Mouse (Mus musculus) limb, embryonic 15.5 days (tissue): Measurements from ENCODE around the gene Usp43. TPM values are rescaled to one million over a fixed set of nuclear protein-coding genes. Genes with fewer than 3 reads are reported as not detected.

Experiments
- ATAC-seq: fragments of 200-750 bp; cut with Nextera tagmentation; 2 replicates; pipeline ENCODE4 v1.8.0; 2017; ENCODE audit warnings: low read depth, moderate TSS enrichment; ENCODE audit not compliant: insufficient number of reproducible peaks, low FRiP score, low TSS enrichment
- H3K27ac ChIP-seq: fragments of 300-500 bp; sonication (generic); 2 replicates; pipeline ENCODE4 v1.5.1; 2015; ENCODE audit warnings: moderate library complexity, mild to moderate bottlenecking, inconsistent platforms
- H3K27me3 ChIP-seq: fragments of 300-500 bp; sonication (generic); 2 replicates; pipeline ENCODE4 v1.6.1; 2015; ENCODE audit warnings: inconsistent platforms
- H3K36me3 ChIP-seq: fragments of 300-500 bp; sonication (generic); 2 replicates; pipeline ENCODE4 v1.6.1; 2015; ENCODE audit warnings: inconsistent platforms
- H3K4me1 ChIP-seq: fragments of 300-500 bp; sonication (generic); 2 replicates; pipeline ENCODE4 v1.6.1; 2015; ENCODE audit warnings: inconsistent platforms
- H3K4me2 ChIP-seq: fragments of 300-500 bp; sonication (generic); 2 replicates; pipeline ENCODE4 v1.6.1; 2015; ENCODE audit warnings: mild to moderate bottlenecking, inconsistent platforms
- H3K4me3 ChIP-seq: fragments of 300-500 bp; sonication (generic); 2 replicates; pipeline ENCODE4 v1.5.1; 2015; ENCODE audit warnings: mild to moderate bottlenecking, inconsistent platforms
- H3K9ac ChIP-seq: fragments of 300-500 bp; sonication (generic); 2 replicates; pipeline ENCODE4 v1.6.1; 2015; ENCODE audit warnings: inconsistent platforms
- H3K9me3 ChIP-seq: fragments of 300-500 bp; sonication (generic); 2 replicates; pipeline ENCODE4 v1.6.1; 2016; ENCODE audit warnings: inconsistent platforms
- WGBS: fragments of 180-500 bp; shearing (Covaris S2); methylation state at CpG from one replicate; pipeline ENCODE4 v1.1.7; 2015; 5-methylcytosine and 5-hydroxymethylcytosine counted together
- polyA plus RNA-seq: library from polyadenylated mRNA; unstranded; fragments of >200 nt; fragmentation: Nextera tagmentation; extraction: Ambion mirVana; gene quantifications from 2 replicates; pipeline ENCODE4 v1.2.1, GENCODE M21; 2015

Usp43 gene
- polyA plus RNA-seq, result 0.96 and 1.1 TPM in 2 replicates

- H3K4me2 ChIP-seq, result peak within 1 kb of the TSS; percentile 100
- H3K36me3 ChIP-seq, result no peaks in the 10 kb centered on the region
- H3K27ac ChIP-seq, result peak within 1 kb of the TSS; percentile 33
- H3K27me3 ChIP-seq, result peaks cover 28% of the 10 kb centered on the region
- peak within 1 kb of the TSS; percentile 50 for H3K9ac ChIP-seq
- no peak for ATAC-seq
- no peaks in the 10 kb centered on the region for H3K9me3 ChIP-seq
- H3K4me3 ChIP-seq, result peak within 1 kb of the TSS; percentile 65
- under 1% methylated on average over 79 of the region's 80 CpGs for WGBS
- H3K4me1 ChIP-seq, result peaks cover 13% of the 10 kb centered on the region
Observed at GRCm38 (mm10) chr11:67921827-67922754, at the start of gene Usp43. Usp43 (minus strand) TSS chr11:67922153.

GRCm38 (mm10) chr11:67967831-67968230, 45.9 kb upstream of the Usp43 start:
- Histone ChIP-seq H3K9ac (no peak overlapping the region), H3K36me3 (peaks cover 11% of the 10 kb centered on the region; the same call in 1 of the 2 replicates), H3K9me3 (no peaks in the 10 kb centered on the region), H3K4me3 (no peak overlapping the region), H3K4me2 (no peak overlapping the region), H3K4me1 (peaks cover 21% of the 10 kb centered on the region), H3K27ac (no peak overlapping the region), H3K27me3 (no peaks in the 10 kb centered on the region)
- WGBS, result 69% methylated on average over 11 of the region's 11 CpGs
- no peak for ATAC-seq

DNA sequence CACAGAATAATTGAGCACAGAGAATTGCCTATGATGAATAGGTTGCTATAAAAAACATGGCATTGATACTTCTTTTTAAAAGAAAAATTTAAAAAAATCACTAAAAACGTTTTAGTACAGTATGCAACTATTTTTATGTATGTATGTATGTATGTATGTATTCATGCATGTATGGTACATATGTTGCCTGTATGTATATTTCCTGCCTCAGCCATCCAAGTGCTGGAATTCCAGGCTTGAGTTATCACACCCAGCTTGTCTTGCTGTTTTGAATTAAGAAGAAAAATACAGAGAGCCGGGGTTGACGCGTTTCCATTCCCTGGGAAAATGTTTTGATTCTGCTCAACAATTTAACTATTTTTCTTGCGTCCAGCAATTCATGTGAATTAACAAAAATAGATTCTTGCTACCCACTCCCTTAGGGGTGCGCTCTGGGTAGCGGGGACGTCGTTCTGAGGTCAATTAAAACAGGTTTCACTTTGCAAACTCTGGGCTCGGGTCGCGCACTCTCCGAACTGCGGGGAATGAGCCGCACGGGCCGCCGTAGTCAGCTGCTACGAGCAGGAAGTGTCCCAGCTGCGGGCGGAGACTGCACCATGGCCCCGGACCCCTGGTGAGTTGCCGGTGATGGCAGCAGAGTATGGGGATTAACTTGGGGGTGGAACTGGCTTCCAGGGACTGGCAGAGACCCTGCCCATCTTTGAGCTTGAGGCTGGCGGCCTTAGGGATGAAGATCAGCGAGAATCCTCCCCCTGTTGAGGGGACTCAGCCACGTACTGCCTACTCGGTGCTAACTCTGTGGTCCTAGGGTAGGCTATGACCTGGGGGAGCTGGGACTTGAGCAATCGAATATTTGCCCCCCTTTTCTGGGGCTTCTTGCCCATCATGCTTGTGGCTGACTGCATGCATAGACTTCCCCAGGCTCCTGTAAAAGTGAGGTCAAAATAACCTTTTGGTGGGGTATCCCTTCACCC, 44.2 kb upstream of the Usp43 start, which contains the start of gene Stx8:
Gene Stx8, plus strand, starts transcription at position 289 of the 974 bp plus-strand sequence.
- Histone ChIP-seq H3K4me2 (peak within 1 kb of the TSS; percentile 74), H3K27ac (peak within 1 kb of the TSS; percentile 8; the same call in 1 of the 2 replicates), H3K4me3 (peak within 1 kb of the TSS; percentile 71), H3K9ac (peak within 1 kb of the TSS; percentile 67), H3K36me3 (peaks cover 8% of the 10 kb centered on the region; the same call in 1 of the 2 replicates), H3K9me3 (no peaks in the 10 kb centered on the region), H3K4me1 (peaks cover 21% of the 10 kb centered on the region), H3K27me3 (no peaks in the 10 kb centered on the region)
- WGBS, result under 1% methylated on average over 28 of the region's 28 CpGs
- peak; percentile 74 for ATAC-seq

DNA sequence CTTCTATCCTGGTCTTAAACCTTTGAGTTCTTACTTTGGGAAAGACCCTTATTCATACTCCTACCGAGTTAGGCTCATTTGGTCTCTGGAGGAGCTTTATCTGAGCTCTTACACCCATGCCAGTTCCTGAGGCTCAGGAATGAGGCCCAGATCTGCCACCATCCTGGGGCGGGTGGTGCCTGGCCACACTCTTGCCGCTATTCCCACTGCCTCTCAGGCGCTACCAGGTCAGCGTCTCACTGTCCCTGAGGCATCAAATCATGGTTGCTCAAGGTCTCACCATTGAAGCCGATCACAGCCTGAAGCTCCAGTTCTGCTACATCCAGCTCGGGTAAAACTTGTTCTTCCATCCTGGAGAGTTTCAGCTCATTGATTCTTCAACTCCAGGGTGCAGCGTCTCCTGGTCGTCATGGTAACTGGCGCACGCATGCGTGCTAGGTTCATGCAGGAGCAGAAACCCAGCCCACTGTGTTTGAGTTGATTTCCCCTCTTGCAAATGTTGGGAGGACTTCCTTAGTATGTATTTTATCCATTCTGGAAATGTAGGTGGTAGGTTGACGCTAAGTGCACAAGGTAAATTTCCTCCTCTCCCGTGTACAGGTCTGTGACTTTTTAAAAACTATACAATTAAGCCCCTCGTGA, 43.4 kb upstream of the Usp43 start, which contains the start of gene Cfap52:
Gene Cfap52, minus strand, starts transcription at position 410 of the 642 bp plus-strand sequence.
- H3K27me3 ChIP-seq, result no peaks in the 10 kb centered on the region
- no peak for ATAC-seq
- peak within 1 kb of the TSS; percentile 71 for H3K4me3 ChIP-seq
- H3K9me3 ChIP-seq, result no peaks in the 10 kb centered on the region
- H3K4me2 ChIP-seq, result peak within 1 kb of the TSS; percentile 74
- H3K36me3 ChIP-seq, result peaks cover 5% of the 10 kb centered on the region; the same call in 1 of the 2 replicates
- WGBS, result 10% methylated on average over 15 of the region's 15 CpGs
- H3K4me1 ChIP-seq, result peaks cover 21% of the 10 kb centered on the region
- H3K27ac ChIP-seq, result peak within 1 kb of the TSS; percentile 8; the same call in 1 of the 2 replicates
- peak within 1 kb of the TSS; percentile 67 for H3K9ac ChIP-seq

DNA sequence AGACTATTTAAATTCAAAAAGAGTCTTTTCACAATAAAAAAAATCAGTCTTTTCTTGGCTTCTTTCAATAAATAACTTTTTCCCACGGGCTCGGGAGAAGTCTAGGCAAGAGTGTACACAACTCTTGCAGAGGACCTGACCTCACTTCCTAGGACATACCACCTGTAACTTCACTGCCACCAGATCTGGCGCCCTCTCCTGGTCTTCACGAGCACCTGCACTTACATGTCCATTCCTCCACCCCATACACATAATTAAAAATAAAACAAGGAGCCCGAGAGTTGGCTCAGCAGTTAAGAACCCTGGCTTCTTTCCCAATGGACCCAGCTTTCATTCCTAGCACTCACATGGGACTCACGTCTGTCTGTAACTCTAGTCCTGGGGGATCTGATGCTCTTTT, 42.2 kb upstream of the Usp43 start:
- no peak overlapping the region for H3K9ac ChIP-seq
- H3K4me3 ChIP-seq, result no peak overlapping the region
- no peaks in the 10 kb centered on the region for H3K36me3 ChIP-seq
- ATAC-seq, result no peak
- peaks cover 21% of the 10 kb centered on the region for H3K4me1 ChIP-seq
- no peak overlapping the region for H3K27ac ChIP-seq
- no peaks in the 10 kb centered on the region for H3K27me3 ChIP-seq
- 73% methylated on average over 6 of the region's 6 CpGs for WGBS
- no peak overlapping the region for H3K4me2 ChIP-seq
- H3K9me3 ChIP-seq, result no peaks in the 10 kb centered on the region

DNA sequence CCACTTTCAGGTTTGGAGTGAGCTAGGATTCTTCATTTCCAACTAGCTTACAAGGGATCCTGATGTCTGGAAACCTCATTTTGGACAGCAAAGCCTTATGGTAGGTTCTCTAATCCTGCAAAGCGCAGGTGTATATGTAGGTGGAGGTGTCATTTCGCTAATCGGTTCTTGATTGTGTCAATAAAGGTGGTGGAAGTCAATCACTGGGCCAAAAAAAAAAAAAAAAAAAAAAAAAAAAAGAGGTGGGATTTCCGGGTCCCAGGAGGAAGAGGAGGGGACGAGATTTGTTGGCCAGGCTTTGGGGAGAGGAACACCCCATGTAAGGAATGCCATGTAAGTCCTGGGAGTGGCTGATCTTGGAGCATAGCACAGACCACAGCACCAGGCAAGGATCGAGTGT, 32.5 kb upstream of the Usp43 start:
- Histone ChIP-seq H3K9me3 (no peaks in the 10 kb centered on the region), H3K4me1 (no peaks in the 10 kb centered on the region), H3K27me3 (no peaks in the 10 kb centered on the region), H3K4me2 (no peak overlapping the region), H3K27ac (no peak overlapping the region), H3K4me3 (no peak overlapping the region), H3K9ac (no peak overlapping the region), H3K36me3 (no peaks in the 10 kb centered on the region)
- no peak for ATAC-seq
- 80% methylated on average over 6 of the region's 6 CpGs for WGBS

DNA sequence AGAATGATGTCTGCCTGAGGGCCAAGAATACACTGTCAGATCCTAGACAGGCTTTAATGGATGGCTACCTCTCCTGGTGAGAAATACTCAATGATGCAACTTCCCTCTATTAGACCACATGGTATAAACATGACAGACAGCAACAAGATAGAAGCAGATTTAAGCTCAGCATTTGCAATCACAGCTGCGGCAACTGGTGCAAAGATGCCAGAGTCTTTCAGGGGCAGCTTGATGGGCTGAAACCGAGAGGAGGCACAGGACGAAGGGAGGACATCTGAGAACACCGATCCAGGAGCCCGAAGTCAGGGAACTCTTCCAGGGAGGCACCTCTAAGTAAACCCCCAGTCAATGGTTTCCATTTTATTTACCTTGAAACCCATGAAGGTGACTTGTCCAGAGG, 31.7 kb upstream of the Usp43 start:
- ATAC-seq, result no peak
- 75% methylated on average over 5 of the region's 5 CpGs for WGBS
- H3K9ac ChIP-seq, result no peak overlapping the region
- H3K27ac ChIP-seq, result no peak overlapping the region
- no peaks in the 10 kb centered on the region for H3K36me3 ChIP-seq
- H3K4me2 ChIP-seq, result no peak overlapping the region
- no peak overlapping the region for H3K4me3 ChIP-seq
- no peaks in the 10 kb centered on the region for H3K27me3 ChIP-seq
- no peaks in the 10 kb centered on the region for H3K9me3 ChIP-seq
- no peaks in the 10 kb centered on the region for H3K4me1 ChIP-seq

GRCm38 (mm10) chr11:67949475-67949874, 27.5 kb upstream of the Usp43 start:
- ATAC-seq, result no peak

DNA sequence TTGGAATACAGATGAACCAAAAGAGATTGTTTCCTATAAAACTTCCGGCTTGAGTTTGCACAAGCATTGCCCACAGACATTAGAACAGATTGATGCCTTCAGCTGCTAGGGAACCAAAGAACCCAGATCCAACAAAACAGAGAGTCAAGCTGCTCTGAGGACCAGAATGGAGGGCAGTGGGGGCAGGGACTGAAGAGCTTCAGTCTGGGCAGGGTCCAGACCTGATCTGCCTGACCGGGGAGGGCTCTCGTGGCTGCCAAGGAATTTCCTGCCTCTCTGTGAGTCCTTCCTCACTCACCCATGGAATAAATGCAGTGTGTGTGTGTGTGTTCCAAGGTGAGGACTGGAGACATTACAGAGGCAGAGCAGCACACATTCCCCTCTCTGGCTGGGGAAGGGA, 26.3 kb upstream of the Usp43 start:
- Histone ChIP-seq H3K27ac (no peak overlapping the region), H3K4me1 (no peaks in the 10 kb centered on the region), H3K4me3 (no peak overlapping the region), H3K9ac (no peak overlapping the region), H3K36me3 (no peaks in the 10 kb centered on the region), H3K4me2 (no peak overlapping the region), H3K27me3 (no peaks in the 10 kb centered on the region), H3K9me3 (no peaks in the 10 kb centered on the region)
- WGBS, result 39% methylated on average over 3 of the region's 3 CpGs
- ATAC-seq, result no peak

More at GRCm38 (mm10) chr11:67949475-67949874, 27.5 kb upstream of the Usp43 start:
- Histone ChIP-seq H3K4me2 (no peak overlapping the region), H3K4me1 (no peaks in the 10 kb centered on the region), H3K27ac (no peak overlapping the region), H3K9me3 (no peaks in the 10 kb centered on the region), H3K27me3 (no peaks in the 10 kb centered on the region), H3K9ac (no peak overlapping the region), H3K36me3 (no peaks in the 10 kb centered on the region), H3K4me3 (no peak overlapping the region)
- 83% methylated on average over 9 of the region's 9 CpGs for WGBS

- Histone ChIP-seq H3K27ac (no peak overlapping the region), H3K4me1 (no peaks in the 10 kb centered on the region), H3K9ac (no peak overlapping the region), H3K4me3 (no peak overlapping the region), H3K36me3 (no peaks in the 10 kb centered on the region), H3K27me3 (no peaks in the 10 kb centered on the region), H3K4me2 (no peak overlapping the region), H3K9me3 (no peaks in the 10 kb centered on the region)
- no peak for ATAC-seq
- 84% methylated on average over 3 of the region's 3 CpGs for WGBS
Observed at GRCm38 (mm10) chr11:67932156-67932555, 10.2 kb upstream of the Usp43 start.
